Mouse (Mus musculus) hindbrain, embryonic 10.5 days (tissue): ENCODE measurements around the gene Whamm. TPM values are rescaled to one million over a fixed set of nuclear protein-coding genes. Genes with fewer than 3 reads are reported as not detected.

Experiments
- DNase-seq: peaks from one replicate; pipeline ENCODE4 v3.0.0-alpha.2; 2017; ENCODE audit warnings: low spot score
- H3K27ac ChIP-seq: fragments of 300-500 bp; sonication (generic); 2 replicates; pipeline ENCODE4 v1.5.1; 2016; ENCODE audit warnings: mild to moderate bottlenecking, moderate library complexity
- H3K27me3 ChIP-seq: fragments of 300-500 bp; sonication (generic); 2 replicates; pipeline ENCODE4 v1.6.1; 2016; ENCODE audit warnings: mild to moderate bottlenecking; ENCODE audit not compliant: poor library complexity, insufficient read depth, severe bottlenecking
- H3K36me3 ChIP-seq: fragments of 300-500 bp; sonication (generic); 2 replicates; pipeline ENCODE4 v1.6.1; 2016; ENCODE audit warnings: mild to moderate bottlenecking, moderate library complexity
- H3K4me1 ChIP-seq: fragments of 300-500 bp; sonication (generic); replicated peaks from 2 replicates; pipeline ENCODE4 v1.6.1; 2016; ENCODE audit warnings: mild to moderate bottlenecking
- H3K4me3 ChIP-seq: fragments of 300-500 bp; sonication (generic); 2 replicates; pipeline ENCODE4 v1.5.1; 2016; ENCODE audit warnings: mild to moderate bottlenecking, moderate library complexity
- H3K9me3 ChIP-seq: fragments of 300-500 bp; sonication (generic); 2 replicates; pipeline ENCODE4 v1.6.1; 2016; ENCODE audit warnings: mild to moderate bottlenecking, moderate library complexity
- WGBS: fragments of 180-500 bp; shearing (Covaris S2); methylation state at CpG from one replicate; pipeline ENCODE4 v1.1.7; 2016; 5-methylcytosine and 5-hydroxymethylcytosine counted together
- polyA plus RNA-seq: library from polyadenylated mRNA; unstranded; fragments of >200 nt; fragmentation: Nextera tagmentation; extraction: Ambion mirVana; gene quantifications from 2 replicates; pipeline ENCODE4 v1.2.1, GENCODE M21; 2016

Gene Whamm
- polyA plus RNA-seq, 1 experiment from 2014 or later: 4.2 TPM

DNA sequence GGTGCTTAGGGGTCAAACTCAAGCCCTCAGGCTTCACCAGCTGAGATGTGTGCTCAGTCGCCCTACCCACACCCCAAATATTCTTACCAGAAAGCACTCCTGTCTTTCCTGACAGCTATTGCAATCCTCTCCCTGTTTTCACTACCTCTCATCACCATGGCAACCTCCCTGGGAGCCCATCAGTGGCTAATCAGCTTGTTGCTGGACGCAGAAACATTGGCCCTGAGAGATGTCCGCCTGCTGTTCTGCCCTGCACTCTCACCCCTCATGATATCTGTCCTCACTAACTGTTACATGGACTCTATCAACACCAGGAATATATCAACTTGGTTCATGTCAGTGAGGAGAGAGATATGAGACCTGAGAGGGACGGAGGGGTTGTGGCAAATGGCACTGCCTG, 17.5 kb upstream of the Whamm start:
- 60% methylated on average over 4 of the region's 4 CpGs for WGBS
- DNase-seq: no peak
- H3K36me3 ChIP-seq: no peaks in the 10 kb centered on the region
- no peak overlapping the region for H3K27ac ChIP-seq
- H3K4me1 ChIP-seq: peaks cover 3% of the 10 kb centered on the region
- no peak overlapping the region for H3K4me3 ChIP-seq
- no peaks in the 10 kb centered on the region for H3K27me3 ChIP-seq
- H3K9me3 ChIP-seq: no peaks in the 10 kb centered on the region

DNA sequence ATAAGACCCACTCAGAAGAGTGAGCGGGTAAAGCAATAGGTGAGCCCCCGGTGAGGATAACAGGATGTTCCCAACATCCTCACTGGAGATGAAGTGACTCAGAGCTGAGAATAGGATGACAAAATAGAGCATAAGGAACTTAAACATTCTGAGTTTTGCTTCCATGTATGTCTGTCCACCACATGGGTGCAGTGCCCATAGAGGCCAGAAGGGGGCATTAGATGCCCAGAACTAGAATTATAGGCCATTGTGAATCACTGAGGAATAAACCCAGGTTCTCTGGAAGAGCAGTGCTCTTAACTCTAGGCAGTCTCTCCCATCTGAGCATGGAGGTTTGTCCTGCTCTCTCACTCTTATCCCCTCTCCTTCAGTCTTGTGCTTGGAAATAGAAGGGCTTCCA, 16.7 kb upstream of the Whamm start:
- H3K27ac ChIP-seq: no peak overlapping the region
- 85% methylated on average over 2 of the region's 2 CpGs for WGBS

DNA sequence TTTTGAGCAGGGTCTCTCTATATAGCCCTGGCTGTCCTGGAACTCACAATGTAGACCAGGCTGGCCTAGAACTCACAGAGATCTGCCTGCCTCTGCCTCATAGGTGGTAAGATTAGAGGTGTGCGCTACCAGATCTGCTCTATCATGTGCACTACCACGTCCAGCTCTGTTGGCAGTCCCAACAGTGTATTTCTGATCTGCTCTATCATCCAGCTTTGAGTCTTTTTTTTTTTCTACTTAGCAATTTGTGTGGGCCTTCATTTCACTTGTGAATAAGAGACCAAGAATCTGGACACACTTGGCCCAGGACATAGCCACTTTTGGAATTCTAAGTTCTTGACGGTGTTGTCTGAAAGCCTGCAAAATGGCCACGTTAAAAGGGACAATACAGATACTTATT, 14.2 kb upstream of the Whamm start:
- Histone ChIP-seq H3K9me3 (no peaks in the 10 kb centered on the region), H3K27me3 (no peaks in the 10 kb centered on the region), H3K27ac (no peak overlapping the region), H3K36me3 (no peaks in the 10 kb centered on the region), H3K4me3 (no peak overlapping the region), H3K4me1 (peaks cover 5% of the 10 kb centered on the region; the same call in 1 of the 2 replicates)
- no peak for DNase-seq
- 91% methylated on average over 4 of the region's 4 CpGs for WGBS

More for the DNA sequence above, 16.7 kb upstream of the Whamm start:
- no peaks in the 10 kb centered on the region for H3K4me1 ChIP-seq
- H3K9me3 ChIP-seq: no peaks in the 10 kb centered on the region
- no peaks in the 10 kb centered on the region for H3K27me3 ChIP-seq
- H3K4me3 ChIP-seq: no peak overlapping the region
- H3K36me3 ChIP-seq: no peaks in the 10 kb centered on the region
- peak; percentile 49 for DNase-seq

DNA sequence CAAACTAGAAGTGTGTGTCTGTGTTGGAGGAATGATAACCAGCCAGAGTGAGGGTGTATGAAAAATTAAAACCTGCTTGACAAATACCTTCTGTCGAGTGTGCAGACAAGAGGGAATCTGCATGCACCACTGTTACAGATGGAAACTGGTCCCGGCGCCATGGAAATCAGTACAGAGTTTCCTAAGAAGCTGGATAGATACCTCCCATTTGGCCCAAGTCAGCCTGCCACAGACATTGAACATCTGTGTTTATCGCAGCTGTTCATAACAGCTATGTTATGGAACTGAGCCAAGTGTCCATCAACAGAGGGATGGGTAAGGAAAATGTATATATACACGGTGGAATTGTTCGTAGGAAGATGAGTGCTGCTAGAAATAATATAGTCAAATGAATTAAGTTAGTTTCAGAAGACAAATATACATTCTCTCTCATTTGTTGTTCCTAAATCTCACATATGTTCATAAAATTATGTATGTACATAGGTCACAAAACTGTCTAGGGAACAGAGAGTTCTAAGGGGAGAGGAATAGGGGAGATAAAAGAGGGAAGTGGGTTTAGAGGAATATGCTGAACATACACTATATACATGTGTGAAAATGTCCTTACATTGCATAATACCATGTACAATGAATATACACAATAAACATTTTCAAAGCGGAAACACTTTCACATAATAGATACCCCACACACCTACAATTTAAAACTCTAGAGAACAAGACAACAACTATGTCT, 13.6 kb upstream of the Whamm start:
- Histone ChIP-seq H3K27ac (no peak overlapping the region), H3K36me3 (no peaks in the 10 kb centered on the region), H3K27me3 (no peaks in the 10 kb centered on the region), H3K9me3 (no peaks in the 10 kb centered on the region), H3K4me3 (no peak overlapping the region), H3K4me1 (peaks cover 5% of the 10 kb centered on the region; the same call in 1 of the 2 replicates)
- no peak for DNase-seq
- 87% methylated on average over 7 of the region's 7 CpGs for WGBS

DNA sequence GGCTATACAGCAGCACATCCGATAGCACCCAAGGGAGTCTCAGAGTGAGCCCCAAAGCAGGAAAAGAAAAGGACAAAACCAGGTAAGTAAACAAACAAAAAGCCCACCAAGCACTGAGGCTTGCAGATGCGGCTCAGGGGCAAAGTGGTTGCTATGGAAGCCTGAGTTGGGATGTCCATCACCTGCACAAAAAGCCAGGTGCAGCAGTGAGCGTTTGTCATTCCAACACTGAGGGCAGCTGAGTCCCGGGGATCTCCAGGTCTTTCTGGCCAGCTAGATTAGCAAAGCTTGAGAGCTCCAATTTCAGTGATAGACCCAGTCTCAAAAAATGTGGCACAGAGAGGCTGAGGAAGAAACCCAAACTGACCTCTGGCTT, 13.1 kb upstream of the Whamm start:
- no peaks in the 10 kb centered on the region for H3K9me3 ChIP-seq
- H3K27me3 ChIP-seq: no peaks in the 10 kb centered on the region
- no peaks in the 10 kb centered on the region for H3K36me3 ChIP-seq
- 68% methylated on average over 4 of the region's 4 CpGs for WGBS
- H3K4me3 ChIP-seq: no peak overlapping the region
- DNase-seq: no peak
- no peak overlapping the region for H3K27ac ChIP-seq
- peaks cover 5% of the 10 kb centered on the region; the same call in 1 of the 2 replicates for H3K4me1 ChIP-seq

DNA sequence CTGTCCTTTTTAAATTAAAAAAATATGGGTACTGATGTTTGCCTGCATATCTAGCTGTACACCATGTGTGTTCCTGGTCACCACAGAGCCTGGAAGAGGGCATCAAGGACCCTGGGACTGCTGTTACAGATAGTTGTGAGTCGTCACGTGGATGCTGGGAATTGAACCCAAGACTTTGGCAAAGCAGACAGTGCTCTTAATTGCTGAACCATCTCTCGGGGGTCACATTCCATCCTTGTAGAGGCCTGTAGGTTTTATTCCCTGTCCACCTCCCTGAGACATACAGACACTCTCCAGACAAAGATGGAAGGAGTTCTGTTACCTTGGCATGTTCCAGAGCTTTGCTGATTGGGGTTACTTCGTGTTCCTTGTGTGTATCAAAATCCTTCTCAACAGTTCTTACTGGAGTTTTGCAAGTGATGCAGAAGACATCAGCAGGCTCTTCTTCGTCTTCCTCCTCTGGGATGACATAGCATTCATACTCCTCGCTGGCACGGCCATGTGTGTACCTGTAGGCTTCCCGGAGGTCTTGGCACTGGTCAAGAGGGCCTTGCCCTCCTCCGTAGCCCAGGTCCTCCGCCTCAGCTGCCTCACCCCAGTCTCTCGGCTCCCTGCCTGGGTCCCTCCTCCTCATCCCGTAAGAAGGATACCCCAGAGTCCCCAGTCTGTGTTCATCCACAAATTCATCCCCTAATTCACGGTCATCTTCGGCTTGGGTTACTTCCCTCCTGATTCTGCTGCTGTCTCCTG, 11.7 kb upstream of the Whamm start:
- peaks cover 5% of the 10 kb centered on the region; the same call in 1 of the 2 replicates for H3K4me1 ChIP-seq
- H3K9me3 ChIP-seq: no peaks in the 10 kb centered on the region
- peak overlapping the region; percentile 37 for H3K27ac ChIP-seq
- H3K36me3 ChIP-seq: no peaks in the 10 kb centered on the region
- no peaks in the 10 kb centered on the region for H3K27me3 ChIP-seq
- WGBS: 85% methylated on average over 14 of the region's 14 CpGs
- no peak overlapping the region for H3K4me3 ChIP-seq
- DNase-seq: no peak

DNA sequence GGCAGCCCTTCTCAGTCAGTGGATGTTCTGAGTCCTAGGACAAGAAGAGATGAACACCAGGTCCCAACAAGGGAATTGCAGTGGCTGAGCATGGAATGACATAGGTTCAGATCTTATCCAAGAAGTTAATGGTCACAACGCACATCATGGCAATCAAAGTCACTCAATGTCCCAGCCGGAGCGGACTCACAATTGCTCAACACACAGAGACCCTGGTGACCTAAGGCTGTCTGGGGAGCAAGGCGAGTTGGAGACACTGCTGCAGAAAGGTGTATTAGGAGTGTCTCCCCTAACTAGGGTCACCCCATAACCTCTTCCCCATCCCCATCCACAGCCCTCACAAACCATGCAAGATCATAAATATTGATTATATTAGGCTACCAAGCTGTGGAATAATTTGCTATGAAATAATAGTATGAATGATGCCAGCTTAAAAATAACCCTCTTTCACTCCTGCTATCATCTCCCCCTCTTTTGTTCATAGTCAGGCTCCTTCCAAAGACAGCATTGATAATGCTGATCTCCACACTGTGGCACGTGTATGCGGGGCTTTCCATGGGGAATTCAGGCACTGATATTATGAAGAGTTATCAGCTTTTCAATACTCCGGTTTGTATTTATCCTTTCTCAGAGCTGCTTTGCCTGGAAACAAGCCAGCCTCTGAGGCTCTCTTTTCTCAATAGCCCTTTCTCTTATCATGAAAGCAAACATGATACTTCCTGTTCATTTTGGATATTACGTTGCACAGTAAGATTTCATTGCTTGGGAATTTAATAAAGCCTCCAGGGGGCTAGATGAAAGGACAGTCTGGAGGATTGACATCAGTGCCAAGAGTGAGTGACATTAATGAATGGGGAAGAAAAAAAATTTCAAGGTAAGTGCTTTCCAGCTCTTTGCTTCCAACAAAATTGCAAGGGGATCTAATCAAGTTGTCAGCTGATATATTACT, 10.7 kb upstream of the Whamm start:
- WGBS: 78% methylated on average over 8 of the region's 8 CpGs
- Histone ChIP-seq H3K27me3 (no peaks in the 10 kb centered on the region), H3K4me3 (no peak overlapping the region), H3K27ac (peak overlapping the region; percentile 37; the same call in 1 of the 2 replicates), H3K9me3 (no peaks in the 10 kb centered on the region), H3K4me1 (peaks cover 7% of the 10 kb centered on the region; the same call in 1 of the 2 replicates), H3K36me3 (no peaks in the 10 kb centered on the region)
- no peak for DNase-seq

DNA sequence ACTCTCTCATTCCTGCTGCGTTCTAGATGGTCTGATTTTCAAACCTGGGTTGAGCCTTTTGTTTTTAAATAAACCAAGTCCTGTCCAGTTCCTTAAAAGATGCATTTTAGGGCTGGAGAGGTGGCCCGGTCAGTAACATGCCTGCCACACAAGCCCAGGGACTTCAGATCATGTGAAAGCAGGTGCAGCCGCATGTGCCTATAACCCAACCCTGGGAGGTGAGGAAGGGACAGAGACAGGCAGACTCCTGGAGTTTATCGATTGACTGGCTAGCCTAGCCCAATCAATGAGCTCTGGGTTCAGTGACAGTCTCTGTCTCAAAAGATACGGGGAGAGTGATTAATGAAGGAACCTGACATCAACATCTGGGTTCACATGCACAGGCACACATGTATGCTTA, 9.9 kb upstream of the Whamm start:
- no peak overlapping the region for H3K27ac ChIP-seq
- no peaks in the 10 kb centered on the region for H3K9me3 ChIP-seq
- DNase-seq: no peak
- WGBS: 87% methylated on average over 5 of the region's 5 CpGs
- peaks cover 11% of the 10 kb centered on the region; the same call in 1 of the 2 replicates for H3K4me1 ChIP-seq
- no peak overlapping the region for H3K4me3 ChIP-seq
- no peaks in the 10 kb centered on the region for H3K27me3 ChIP-seq
- H3K36me3 ChIP-seq: no peaks in the 10 kb centered on the region

DNA sequence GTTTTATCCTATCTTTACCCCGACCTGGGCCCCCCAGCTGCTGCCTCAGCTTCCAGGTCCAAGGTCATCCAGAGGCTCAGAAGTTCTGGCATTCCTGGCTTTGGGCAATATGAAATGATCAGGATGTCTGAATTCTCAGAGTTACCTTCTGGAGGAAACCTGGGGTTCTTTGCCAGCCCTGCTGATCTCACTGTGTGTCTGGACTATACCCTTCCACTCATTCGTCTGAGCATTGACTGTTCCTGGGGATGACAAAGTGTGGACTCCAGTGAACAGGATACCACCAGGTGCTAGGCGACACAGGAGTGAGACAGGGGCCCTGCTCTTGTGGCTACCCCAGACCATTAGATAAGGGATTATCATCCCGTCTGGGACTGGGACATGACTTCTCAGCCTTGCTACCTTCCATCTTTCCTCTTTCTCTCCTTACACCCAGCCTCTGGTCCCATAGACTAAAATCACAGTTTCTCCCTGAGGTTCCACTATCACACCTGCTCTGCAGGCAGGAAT, 7.5 kb upstream of the Whamm start:
- 81% methylated on average over 4 of the region's 4 CpGs for WGBS
- DNase-seq: no peak

DNA sequence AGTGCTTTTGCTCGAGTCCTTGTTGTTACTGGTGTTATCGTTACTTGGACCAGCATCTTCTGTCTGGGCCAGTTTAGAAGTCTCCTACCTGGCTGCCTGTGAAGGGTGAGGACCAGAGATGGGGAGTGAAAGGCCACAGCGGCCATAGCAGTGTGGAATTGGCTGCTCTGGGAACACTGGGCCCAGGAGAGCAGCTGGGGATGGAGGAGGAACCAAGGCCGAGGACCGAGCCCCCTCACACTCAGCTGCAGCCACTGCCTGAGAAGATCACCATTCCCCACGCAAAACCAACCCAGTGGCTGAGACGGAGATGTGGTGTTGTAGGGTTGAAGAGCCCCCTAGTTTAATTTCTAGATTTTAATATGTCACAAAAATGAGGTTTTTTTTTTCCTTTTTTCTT, 6.3 kb upstream of the Whamm start:
- H3K27ac ChIP-seq: peak overlapping the region; percentile 42; the same call in 1 of the 2 replicates
- 77% methylated on average over 7 of the region's 7 CpGs for WGBS
- H3K27me3 ChIP-seq: no peaks in the 10 kb centered on the region; the same call in 1 of the 2 replicates
- peaks cover 15% of the 10 kb centered on the region; the same call in 1 of the 2 replicates for H3K4me1 ChIP-seq
- no peaks in the 10 kb centered on the region for H3K9me3 ChIP-seq
- no peaks in the 10 kb centered on the region for H3K36me3 ChIP-seq
- DNase-seq: no peak
- no peak overlapping the region for H3K4me3 ChIP-seq

More for the DNA sequence above, 7.5 kb upstream of the Whamm start:
- Histone ChIP-seq H3K36me3 (no peaks in the 10 kb centered on the region), H3K27me3 (no peaks in the 10 kb centered on the region; the same call in 1 of the 2 replicates), H3K4me1 (peaks cover 15% of the 10 kb centered on the region; the same call in 1 of the 2 replicates), H3K27ac (no peak overlapping the region), H3K4me3 (no peak overlapping the region), H3K9me3 (no peaks in the 10 kb centered on the region)

DNA sequence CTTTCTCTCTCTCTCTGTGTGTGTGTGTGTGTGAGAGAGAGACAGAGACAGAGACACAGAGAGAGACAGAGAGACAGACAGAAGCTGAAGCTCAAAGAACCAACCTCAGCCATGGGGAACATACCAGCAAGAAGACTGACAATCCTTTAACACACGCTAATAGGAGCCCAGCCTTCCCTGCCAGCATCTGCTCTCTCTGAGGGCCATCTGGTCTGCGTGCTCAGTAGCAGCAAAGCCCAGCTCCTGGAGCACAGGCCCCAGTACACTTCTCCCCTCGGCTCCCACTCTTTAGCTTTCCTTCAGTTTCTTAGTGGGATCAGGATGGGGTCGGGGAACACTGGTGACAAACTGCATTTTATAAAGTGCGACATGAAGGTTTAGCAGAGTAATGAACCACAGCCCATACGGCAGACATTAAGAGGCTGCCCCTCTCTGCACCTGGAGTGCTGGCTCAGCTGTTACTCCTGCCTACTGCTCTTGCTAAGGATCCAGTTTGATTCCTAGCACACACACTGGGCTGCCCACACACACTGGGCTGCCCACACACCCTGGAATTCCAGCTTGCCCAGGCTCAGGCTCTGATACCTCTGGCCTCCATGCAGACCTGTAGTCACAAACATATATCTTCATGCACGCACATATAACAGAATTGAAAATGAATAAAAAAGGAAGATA, 5.5 kb upstream of the Whamm start:
- H3K27ac ChIP-seq: peak overlapping the region; percentile 45; the same call in 1 of the 2 replicates
- 65% methylated on average over 7 of the region's 7 CpGs for WGBS
- no peak overlapping the region for H3K4me3 ChIP-seq
- peak; percentile 22 for DNase-seq
- H3K9me3 ChIP-seq: no peaks in the 10 kb centered on the region
- no peaks in the 10 kb centered on the region; the same call in 1 of the 2 replicates for H3K27me3 ChIP-seq
- H3K4me1 ChIP-seq: peaks cover 11% of the 10 kb centered on the region; the same call in 1 of the 2 replicates
- H3K36me3 ChIP-seq: no peaks in the 10 kb centered on the region

DNA sequence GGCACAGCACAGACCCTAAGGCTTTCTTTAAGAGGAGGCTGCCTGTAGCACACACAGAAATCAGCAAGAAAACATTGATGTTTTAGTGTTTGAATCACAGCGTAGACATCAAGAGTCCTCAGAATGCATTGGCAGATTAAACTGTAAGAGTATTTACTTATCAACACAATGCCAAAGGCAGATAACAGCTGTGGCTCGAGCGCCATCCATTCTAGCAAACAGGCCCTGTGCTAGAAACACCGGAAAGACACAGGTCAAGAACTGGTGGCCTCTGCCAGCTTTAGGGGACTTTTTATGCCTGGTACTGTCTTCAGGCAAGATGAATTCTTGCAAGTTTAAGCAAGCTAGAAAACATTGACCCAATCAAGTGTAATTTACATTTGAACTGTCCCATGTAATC, 4.7 kb upstream of the Whamm start:
- H3K4me3 ChIP-seq: no peak overlapping the region
- H3K27me3 ChIP-seq: no peaks in the 10 kb centered on the region; the same call in 1 of the 2 replicates
- peaks cover 10% of the 10 kb centered on the region; the same call in 1 of the 2 replicates for H3K4me1 ChIP-seq
- H3K27ac ChIP-seq: no peak overlapping the region
- no peaks in the 10 kb centered on the region for H3K9me3 ChIP-seq
- H3K36me3 ChIP-seq: no peaks in the 10 kb centered on the region
- no peak for DNase-seq
- 88% methylated on average over 4 of the region's 4 CpGs for WGBS
